Mouse (Mus musculus) hindbrain, embryonic 14.5 days (tissue): ENCODE data around the gene Frmd8. TPM values are rescaled to one million over a fixed set of nuclear protein-coding genes. Genes with fewer than 3 reads are reported as not detected.

Source experiments
- ATAC-seq: fragments of 200-750 bp; cut with Nextera tagmentation; 2 replicates; pipeline ENCODE4 v1.8.0; 2017; ENCODE audit warnings: moderate number of reproducible peaks, mild to moderate bottlenecking, moderate TSS enrichment, moderate library complexity; ENCODE audit not compliant: low FRiP score
- DNase-seq: peaks from one replicate; pipeline ENCODE4 v3.0.0-alpha.2; 2015; ENCODE audit warnings: low spot score
- H3K27ac ChIP-seq: fragments of 300-500 bp; sonication (generic); 2 replicates; pipeline ENCODE4 v1.5.1; 2014; ENCODE audit warnings: mild to moderate bottlenecking, moderate library complexity
- H3K27me3 ChIP-seq: fragments of 300-500 bp; sonication (generic); 2 replicates; pipeline ENCODE4 v1.6.1; 2014; ENCODE audit warnings: mild to moderate bottlenecking, low read length, mixed read lengths; ENCODE audit not compliant: control insufficient read depth, insufficient read depth
- H3K36me3 ChIP-seq: fragments of 300-500 bp; sonication (generic); replicated peaks from 2 replicates; pipeline ENCODE4 v1.6.1; 2014; ENCODE audit not compliant: control insufficient read depth, insufficient read depth
- H3K4me1 ChIP-seq: fragments of 300-500 bp; sonication (generic); replicated peaks from 2 replicates; pipeline ENCODE4 v1.6.1; 2014; ENCODE audit warnings: antibody characterized with exemption, low read length, mixed read lengths; ENCODE audit not compliant: control insufficient read depth, insufficient read depth
- H3K4me2 ChIP-seq: fragments of 300-500 bp; sonication (generic); replicated peaks from 2 replicates; pipeline ENCODE4 v1.6.1; 2014; ENCODE audit warnings: mild to moderate bottlenecking, moderate library complexity
- H3K4me3 ChIP-seq: fragments of 300-500 bp; sonication (generic); replicated peaks from 2 replicates; pipeline ENCODE4 v1.5.1; 2014; ENCODE audit warnings: mild to moderate bottlenecking, low read length
- H3K9ac ChIP-seq: fragments of 300-500 bp; sonication (generic); 2 replicates; pipeline ENCODE4 v1.6.1; 2014
- H3K9me3 ChIP-seq: fragments of 300-500 bp; sonication (generic); 2 replicates; pipeline ENCODE4 v1.6.1; 2016; ENCODE audit warnings: low read length; ENCODE audit not compliant: control insufficient read depth
- WGBS: fragments of 180-500 bp; shearing (Covaris S2); extraction: QIAGEN DNeasy Blood & Tissue Kit; methylation state at CpG from one replicate; pipeline ENCODE4 v1.1.7; 2014; 5-methylcytosine and 5-hydroxymethylcytosine counted together
- polyA plus RNA-seq: library from polyadenylated mRNA; unstranded; fragments of >200 nt; fragmentation: Nextera tagmentation; extraction: Ambion mirVana; gene quantifications from 2 replicates; pipeline ENCODE4 v1.2.1, GENCODE M21; 2014

Gene Frmd8
- polyA plus RNA-seq, 1 experiment from 2014 or later: 11.3 TPM

DNA sequence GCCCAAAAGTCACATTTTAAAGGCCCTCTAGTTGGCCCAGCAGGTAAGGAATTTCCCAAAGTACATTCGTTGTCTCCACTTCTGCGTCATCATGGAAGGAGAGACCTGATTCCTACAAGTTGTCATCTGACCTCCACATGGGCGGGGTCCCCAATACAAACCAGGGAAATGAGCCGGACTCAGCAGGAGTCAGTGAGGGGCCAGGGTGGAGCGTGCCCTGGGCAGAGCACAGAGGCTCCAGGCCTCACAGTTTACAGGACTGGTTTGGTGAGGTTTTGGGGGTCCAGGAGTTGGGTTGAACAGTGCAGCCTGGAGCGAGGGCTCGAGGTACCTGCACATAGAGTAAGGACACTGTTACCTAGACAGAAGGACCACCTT lies 65.4 kb downstream of the Frmd8 start:
- Histone ChIP-seq H3K27me3 (no peaks in the 10 kb centered on the region), H3K27ac (peak overlapping the region; percentile 96), H3K4me3 (no peak overlapping the region), H3K4me1 (peaks cover 57% of the 10 kb centered on the region), H3K4me2 (no peak overlapping the region; the same call in 1 of the 2 replicates), H3K9me3 (no peaks in the 10 kb centered on the region), H3K9ac (peak overlapping the region; percentile 2; the same call in 1 of the 2 replicates), H3K36me3 (no peaks in the 10 kb centered on the region)
- no peak for DNase-seq
- WGBS: 61% methylated on average over 7 of the region's 7 CpGs
- ATAC-seq: no peak

GRCm38 (mm10) chr19:5808955-5809711 lies 65.9 kb downstream of the Frmd8 start:
- Histone ChIP-seq H3K9ac (peak overlapping the region; percentile 2; the same call in 1 of the 2 replicates), H3K4me2 (no peak overlapping the region), H3K9me3 (no peaks in the 10 kb centered on the region), H3K27ac (peak overlapping the region; percentile 96), H3K36me3 (no peaks in the 10 kb centered on the region), H3K4me3 (no peak overlapping the region), H3K27me3 (no peaks in the 10 kb centered on the region), H3K4me1 (peaks cover 63% of the 10 kb centered on the region)
- ATAC-seq: no peak
- 63% methylated on average over 14 of the region's 14 CpGs for WGBS
- no peak for DNase-seq

DNA sequence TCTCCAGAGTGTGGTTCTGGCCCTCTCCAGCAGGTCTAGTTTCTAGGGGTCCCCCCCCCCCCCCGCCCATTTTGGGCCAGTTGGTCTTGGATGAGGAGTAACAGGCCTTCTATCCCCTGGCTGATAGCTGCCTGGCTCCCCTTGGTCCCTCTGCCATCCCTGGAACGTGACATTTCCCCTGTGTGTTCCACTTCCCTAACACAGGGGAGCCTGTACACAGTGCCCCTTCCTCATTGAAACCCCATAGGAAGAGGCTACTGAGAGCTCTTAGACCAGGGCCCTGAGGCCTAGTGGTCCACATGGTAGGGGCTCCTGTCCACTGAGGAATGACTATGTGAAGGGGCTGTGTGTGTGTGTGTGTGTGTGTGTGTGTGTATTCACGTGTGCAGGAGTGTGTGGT lies 67.3 kb downstream of the Frmd8 start:
- 63% methylated on average over 3 of the region's 3 CpGs for WGBS
- no peaks in the 10 kb centered on the region for H3K9me3 ChIP-seq
- no peak overlapping the region for H3K4me3 ChIP-seq
- H3K9ac ChIP-seq: no peak overlapping the region
- no peak overlapping the region for H3K27ac ChIP-seq
- H3K36me3 ChIP-seq: no peaks in the 10 kb centered on the region
- H3K4me2 ChIP-seq: no peak overlapping the region
- no peaks in the 10 kb centered on the region for H3K27me3 ChIP-seq
- no peak for ATAC-seq
- DNase-seq: no peak
- peaks cover 64% of the 10 kb centered on the region for H3K4me1 ChIP-seq

- Histone ChIP-seq H3K9ac (peak overlapping the region; percentile 49; the same call in 1 of the 2 replicates), H3K27ac (peak overlapping the region; percentile 79), H3K9me3 (no peaks in the 10 kb centered on the region), H3K4me1 (peaks cover 55% of the 10 kb centered on the region), H3K36me3 (no peaks in the 10 kb centered on the region), H3K4me3 (no peak overlapping the region), H3K4me2 (no peak overlapping the region), H3K27me3 (no peaks in the 10 kb centered on the region)
- no peak for DNase-seq
- ATAC-seq: no peak
- WGBS: 17% methylated on average over 6 of the region's 6 CpGs
These were observed 68.3 kb downstream of the Frmd8 start for GRCm38 (mm10) chr19:5806809-5807205.

DNA sequence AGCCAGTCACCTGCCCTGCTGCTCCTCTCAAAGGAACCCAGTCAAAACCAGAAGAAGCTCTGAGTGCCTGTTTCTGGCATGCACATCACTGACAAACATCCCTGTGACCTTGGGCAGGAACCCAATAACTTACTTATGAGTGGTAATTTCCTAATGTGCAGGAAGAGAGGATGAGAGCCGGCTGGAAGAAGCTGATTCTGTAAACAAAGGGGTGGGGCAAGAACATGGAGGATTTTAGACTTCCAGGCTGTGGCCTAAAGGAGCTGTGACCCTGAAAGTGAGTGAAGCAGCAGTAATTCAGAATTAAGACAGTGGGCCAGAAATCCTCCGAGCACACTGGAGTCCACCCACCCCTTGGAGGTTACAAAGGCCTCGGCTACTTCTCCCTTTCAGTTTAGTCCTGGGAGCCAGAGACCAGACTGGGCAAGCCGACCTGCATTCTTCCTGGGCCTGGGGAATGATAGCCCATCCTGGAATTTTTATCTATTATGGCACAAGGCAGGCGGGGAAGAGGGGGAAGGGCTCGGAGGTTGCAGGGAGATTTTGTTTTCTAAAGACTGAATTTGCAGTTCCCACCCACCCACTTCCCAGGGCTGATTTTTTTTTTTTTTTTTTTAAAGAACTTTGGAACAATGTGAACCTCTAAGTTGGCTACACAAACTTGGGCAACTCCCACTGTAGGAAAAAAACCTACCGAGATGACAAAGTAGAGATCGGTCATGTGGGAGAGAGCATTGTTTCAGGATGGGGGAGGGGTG lies 68.8 kb downstream of the Frmd8 start:
- peak overlapping the region; percentile 79 for H3K27ac ChIP-seq
- no peaks in the 10 kb centered on the region for H3K36me3 ChIP-seq
- ATAC-seq (no peak), DNase-seq (no peak)
- H3K4me1 ChIP-seq: peaks cover 49% of the 10 kb centered on the region
- peak overlapping the region; percentile 49 for H3K9ac ChIP-seq
- no peak overlapping the region for H3K4me2 ChIP-seq
- no peaks in the 10 kb centered on the region for H3K27me3 ChIP-seq
- 2% methylated on average over 8 of the region's 8 CpGs for WGBS
- no peak overlapping the region for H3K4me3 ChIP-seq
- H3K9me3 ChIP-seq: no peaks in the 10 kb centered on the region

GRCm38 (mm10) chr19:5804371-5804899 lies 70.6 kb downstream of the Frmd8 start:
- Histone ChIP-seq H3K27me3 (no peaks in the 10 kb centered on the region), H3K4me3 (peak overlapping the region; percentile 95; the same call in 1 of the 2 replicates), H3K4me2 (peak overlapping the region; percentile 66), H3K4me1 (peaks cover 33% of the 10 kb centered on the region), H3K9me3 (no peaks in the 10 kb centered on the region), H3K36me3 (no peaks in the 10 kb centered on the region), H3K27ac (peak overlapping the region; percentile 100), H3K9ac (peak overlapping the region; percentile 99)
- DNase-seq (no peak), ATAC-seq (no peak)
- 38% methylated on average over 8 of the region's 8 CpGs for WGBS

- H3K27me3 ChIP-seq: no peaks in the 10 kb centered on the region
- ATAC-seq: 0 out of 2 replicates have a peak, but pooled peaks have one; percentile 1
- under 1% methylated on average over 16 of the region's 16 CpGs for WGBS
These were observed 71.2 kb downstream of the Frmd8 start for GRCm38 (mm10) chr19:5803881-5804279.

DNA sequence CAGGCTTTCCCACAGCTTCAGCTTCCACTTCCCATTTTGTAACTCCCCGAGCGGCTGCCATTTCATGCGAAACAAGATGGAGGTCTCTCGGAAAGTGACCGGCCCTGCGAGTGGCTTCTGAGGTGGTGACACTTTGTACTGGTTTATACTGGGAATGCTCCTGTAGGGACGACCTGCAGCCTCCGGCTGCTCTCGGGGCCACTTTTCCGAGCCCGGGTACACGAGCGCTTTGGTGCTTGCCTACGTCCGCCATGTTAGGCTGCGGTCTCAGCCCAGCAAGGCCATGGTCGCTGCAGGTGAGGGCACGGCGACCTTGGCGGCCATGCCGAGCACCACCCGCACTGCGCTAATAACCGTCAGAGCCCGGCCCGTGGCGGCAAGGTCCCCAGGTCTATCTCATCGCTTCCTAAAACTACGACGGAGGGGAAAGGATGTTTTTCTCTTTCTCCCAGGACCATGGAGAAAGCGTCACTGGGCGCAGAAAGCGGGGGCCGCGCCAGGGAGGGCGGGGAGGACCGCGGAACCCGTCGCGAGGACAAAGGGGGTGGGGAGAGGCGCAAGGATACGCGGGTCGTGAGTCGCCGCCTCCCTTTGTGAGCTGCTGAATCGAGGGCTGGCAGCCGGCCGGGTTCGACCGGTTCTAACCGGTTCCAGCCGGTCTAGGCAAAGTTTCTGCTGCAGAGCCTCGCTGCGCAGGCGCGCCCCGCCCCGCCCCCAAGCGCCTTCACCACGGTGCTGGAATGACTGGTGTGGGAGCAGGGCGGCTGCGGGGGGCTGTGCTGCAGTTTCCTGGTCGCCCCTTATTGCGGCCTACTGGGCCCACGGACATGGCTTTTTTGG lies 71.8 kb downstream of the Frmd8 start:
- peak overlapping the region; percentile 100 for H3K27ac ChIP-seq
- peak overlapping the region; percentile 66 for H3K4me2 ChIP-seq
- H3K4me1 ChIP-seq: peaks cover 33% of the 10 kb centered on the region
- H3K4me3 ChIP-seq: peak overlapping the region; percentile 95
- H3K27me3 ChIP-seq: no peaks in the 10 kb centered on the region
- H3K9ac ChIP-seq: peak overlapping the region; percentile 99
- WGBS: under 1% methylated on average over 67 of the region's 67 CpGs
- ATAC-seq (peak; percentile 96), DNase-seq (peak; percentile 100)
- H3K9me3 ChIP-seq: no peaks in the 10 kb centered on the region
- peaks cover 5% of the 10 kb centered on the region for H3K36me3 ChIP-seq

More at GRCm38 (mm10) chr19:5803881-5804279, 71.2 kb downstream of the Frmd8 start:
- Histone ChIP-seq H3K9me3 (no peaks in the 10 kb centered on the region), H3K4me3 (peak overlapping the region; percentile 95), H3K4me1 (peaks cover 33% of the 10 kb centered on the region), H3K27ac (peak overlapping the region; percentile 100), H3K9ac (peak overlapping the region; percentile 99), H3K4me2 (peak overlapping the region; percentile 66), H3K36me3 (no peaks in the 10 kb centered on the region)
- DNase-seq: no peak

DNA sequence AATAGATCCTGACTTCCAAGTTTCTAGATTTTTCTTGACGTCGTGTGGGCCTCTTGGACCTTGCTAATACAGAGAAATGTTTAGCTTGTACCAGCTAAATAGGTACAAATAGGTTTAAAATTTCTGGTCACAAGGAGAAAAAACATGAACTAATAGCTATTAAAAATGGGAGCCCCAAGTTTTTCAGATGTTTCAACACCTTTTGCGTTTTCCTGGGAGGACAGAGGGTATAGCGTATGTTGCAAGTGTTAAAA lies 72.4 kb downstream of the Frmd8 start:
- peaks cover 9% of the 10 kb centered on the region for H3K36me3 ChIP-seq
- DNase-seq (no peak), ATAC-seq (no peak)
- H3K9ac ChIP-seq: peak overlapping the region; percentile 99
- no peaks in the 10 kb centered on the region for H3K9me3 ChIP-seq
- no peaks in the 10 kb centered on the region for H3K27me3 ChIP-seq
- peaks cover 33% of the 10 kb centered on the region for H3K4me1 ChIP-seq
- H3K27ac ChIP-seq: peak overlapping the region; percentile 100
- peak overlapping the region; percentile 66 for H3K4me2 ChIP-seq
- H3K4me3 ChIP-seq: peak overlapping the region; percentile 95
- 0% methylated on average over 4 of the region's 4 CpGs for WGBS
